In the genomic region with DNA sequence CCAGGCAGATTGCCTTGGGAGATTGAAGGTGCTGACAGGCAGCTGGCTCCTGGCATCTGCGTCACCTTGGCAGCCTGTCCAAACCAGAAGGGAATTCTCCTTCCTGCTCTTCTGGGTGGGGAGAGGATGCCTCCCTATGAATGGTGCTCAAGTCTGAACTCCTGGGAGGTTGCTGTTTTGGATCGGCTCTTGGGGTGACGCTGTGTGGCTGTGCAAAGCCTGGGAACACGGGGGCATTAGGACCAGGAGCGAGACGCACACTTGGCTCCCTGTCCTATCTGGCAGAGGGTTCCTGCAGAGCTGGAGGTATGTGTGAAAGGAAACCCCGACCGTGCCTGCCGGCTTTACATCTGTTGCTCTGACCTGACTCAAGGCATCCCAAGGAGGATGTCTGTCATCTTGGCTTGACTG, we compare ENCODE assay signal across 9 mouse cellular contexts. TPM values are rescaled to one million over a fixed set of nuclear protein-coding genes. Genes with fewer than 3 reads are reported as not detected.
DNase-seq lines count a peak whose midpoint lies in the region; ATAC-seq lines count a peak whose summit lies in the region.
"Had no signal": no experiment of that assay in that cellular context is flagged by ENCODE, and none has a peak within 500 bp of the region (broad histone marks: within the 10 kb centered on the region; RNA-seq: fewer than 3 reads in every experiment).

Gene Galnt15, plus strand, starts transcription at position 309 of the 411 bp plus-strand sequence.

- H3K4me3 ChIP-seq in hindbrain, embryonic 13.5 days, result no peak within 1 kb of the TSS
- H3K4me3 ChIP-seq in lung, embryonic 15.5 days, result no peak within 1 kb of the TSS

- 20% methylated on average over 9 of the region's 9 CpGs for WGBS in hindbrain, embryonic 13.5 days
- WGBS in lung, embryonic 15.5 days, result 5% methylated on average over 9 of the region's 9 CpGs

- H3K9ac ChIP-seq in hindbrain, embryonic 13.5 days, result peak within 1 kb of the TSS; percentile 49; the same call in 1 of the 2 replicates
- H3K9ac ChIP-seq in lung, embryonic 15.5 days, result no peak within 1 kb of the TSS

- H3K27me3 ChIP-seq in hindbrain, embryonic 13.5 days, result 0 out of 2 replicates have a peak, but pooled peaks cover 11% of the 10 kb centered on the region
- peaks cover 12% of the 10 kb centered on the region; the same call in 1 of the 2 replicates for H3K27me3 ChIP-seq in lung, embryonic 15.5 days

- H3K27ac ChIP-seq in hindbrain, embryonic 13.5 days, result 0 out of 2 replicates have a peak within 1 kb of the TSS, but pooled peaks have one; percentile 12
- no peak within 1 kb of the TSS for H3K27ac ChIP-seq in lung, embryonic 15.5 days

- H3K36me3 ChIP-seq in hindbrain, embryonic 13.5 days, result no peaks in the 10 kb centered on the region
- H3K36me3 ChIP-seq in lung, embryonic 15.5 days, result no peaks in the 10 kb centered on the region

- H3K9me3 ChIP-seq in hindbrain, embryonic 13.5 days, result no peaks in the 10 kb centered on the region
- H3K9me3 ChIP-seq in lung, embryonic 15.5 days, result no peaks in the 10 kb centered on the region

- peak; percentile 45 to 53 for DNase-seq in layer of hippocampus, postnatal 10 days (ENCODE audit: low spot score in 2 of 2)
- DNase-seq in layer of hippocampus, adult 9-10 months (ENCODE audit: low spot score), result no peak
- DNase-seq in cerebellum, adult 11-12 months, result peak; percentile 97
- DNase-seq in forelimb bud, embryonic 11.5 days (ENCODE audit: low read depth, low spot score), result peak; percentile 26
- no peak for DNase-seq in thymus, postnatal 25 days
- DNase-seq in left cerebral cortex, adult 9 months (ENCODE audit: low spot score in 2 of 2), result no peak

- peak within 1 kb of the TSS; percentile 23; the same call in 1 of the 2 replicates for H3K4me2 ChIP-seq in hindbrain, embryonic 13.5 days
- H3K4me2 ChIP-seq in lung, embryonic 15.5 days, result peak within 1 kb of the TSS; percentile 34

- no peak for ATAC-seq in hindbrain, embryonic 13.5 days (ENCODE audit: low FRiP score)
- ATAC-seq in lung, embryonic 15.5 days (ENCODE audit: borderline replicate concordance, extremely low read depth, low FRiP score, low TSS enrichment), result no peak

- H3K4me1 ChIP-seq in hindbrain, embryonic 13.5 days (replicated peaks), result peaks cover 18% of the 10 kb centered on the region
- H3K4me1 ChIP-seq in lung, embryonic 15.5 days, result peaks cover 14% of the 10 kb centered on the region

RNA-seq across cellular contexts. Expression of gene Galnt15, which starts in this region (rescaled TPM):
- total RNA-seq in layer of hippocampus, postnatal 10 days (2021), result 1 to 10 TPM; 1.7 to 2.2 TPM
- polyA plus RNA-seq in hindbrain, embryonic 13.5 days (2015; fragmentation: Nextera tagmentation; extraction: Ambion mirVana), result 0.19 and 0.22 TPM in 2 replicates
- polyA plus RNA-seq in lung, embryonic 15.5 days (2015; fragmentation: Nextera tagmentation; extraction: Ambion mirVana), result 0.10 and 0.16 TPM in 2 replicates
- total RNA-seq: hematopoietic stem cell, adult 5-6 weeks had no signal

Comparison
In these comparisons a context has a peak if more than half of its experiments do, and no peak if none do; other contexts are left out.
1. DNase-seq: peak in layer of hippocampus, postnatal 10 days (2 of 2), cerebellum, adult 11-12 months (single experiment) and forelimb bud, embryonic 11.5 days (single experiment); none in layer of hippocampus, adult 9-10 months (single experiment), thymus, postnatal 25 days (single experiment) and left cerebral cortex, adult 9 months (0 of 2).